Mouse (Mus musculus) embryonic facial prominence, embryonic 12.5 days (tissue): ENCODE data around the gene 1810010H24Rik. TPM values are rescaled to one million over a fixed set of nuclear protein-coding genes. Genes with fewer than 3 reads are reported as not detected.
A peak's percentile ranks its signal among the peaks of the same experiment; 100 is the strongest.

ENCODE experiments used
- ATAC-seq: fragments of 200-750 bp; cut with Nextera tagmentation; 2 replicates; pipeline ENCODE4 v1.8.0; 2017; ENCODE audit not compliant: insufficient number of reproducible peaks, insufficient read depth, low FRiP score, low TSS enrichment
- H3K27ac ChIP-seq: fragments of 300-500 bp; sonication (generic); 2 replicates; pipeline ENCODE4 v1.5.1; 2016; ENCODE audit warnings: mild to moderate bottlenecking
- H3K27me3 ChIP-seq: fragments of 300-500 bp; sonication (generic); 2 replicates; pipeline ENCODE4 v1.6.1; 2016; ENCODE audit warnings: mild to moderate bottlenecking, moderate library complexity
- H3K36me3 ChIP-seq: fragments of 300-500 bp; sonication (generic); 2 replicates; pipeline ENCODE4 v1.6.1; 2016; ENCODE audit warnings: mild to moderate bottlenecking
- H3K4me1 ChIP-seq: fragments of 300-500 bp; sonication (generic); 2 replicates; pipeline ENCODE4 v1.6.1; 2016
- H3K4me2 ChIP-seq: fragments of 300-500 bp; sonication (generic); replicated peaks from 2 replicates; pipeline ENCODE4 v1.6.1; 2016; ENCODE audit warnings: mild to moderate bottlenecking, moderate library complexity
- H3K4me3 ChIP-seq: fragments of 300-500 bp; sonication (generic); 2 replicates; pipeline ENCODE4 v1.5.1; 2016; ENCODE audit warnings: mild to moderate bottlenecking
- H3K9ac ChIP-seq: fragments of 300-500 bp; sonication (generic); 2 replicates; pipeline ENCODE4 v1.6.1; 2016; ENCODE audit warnings: mild to moderate bottlenecking, moderate library complexity
- H3K9me3 ChIP-seq: fragments of 300-500 bp; sonication (generic); 2 replicates; pipeline ENCODE4 v1.6.1; 2016; ENCODE audit warnings: mild to moderate bottlenecking, moderate library complexity
- WGBS: fragments of 180-500 bp; shearing (Covaris S2); methylation state at CpG from one replicate; pipeline ENCODE4 v1.1.7; 2016; 5-methylcytosine and 5-hydroxymethylcytosine counted together
- polyA plus RNA-seq: library from polyadenylated mRNA; unstranded; fragments of >200 nt; fragmentation: Nextera tagmentation; extraction: Ambion mirVana; gene quantifications from 2 replicates; pipeline ENCODE4 v1.2.1, GENCODE M21; 2016

Gene 1810010H24Rik
- polyA plus RNA-seq, 1 experiment from 2014 or later, result 2.3 TPM

DNA sequence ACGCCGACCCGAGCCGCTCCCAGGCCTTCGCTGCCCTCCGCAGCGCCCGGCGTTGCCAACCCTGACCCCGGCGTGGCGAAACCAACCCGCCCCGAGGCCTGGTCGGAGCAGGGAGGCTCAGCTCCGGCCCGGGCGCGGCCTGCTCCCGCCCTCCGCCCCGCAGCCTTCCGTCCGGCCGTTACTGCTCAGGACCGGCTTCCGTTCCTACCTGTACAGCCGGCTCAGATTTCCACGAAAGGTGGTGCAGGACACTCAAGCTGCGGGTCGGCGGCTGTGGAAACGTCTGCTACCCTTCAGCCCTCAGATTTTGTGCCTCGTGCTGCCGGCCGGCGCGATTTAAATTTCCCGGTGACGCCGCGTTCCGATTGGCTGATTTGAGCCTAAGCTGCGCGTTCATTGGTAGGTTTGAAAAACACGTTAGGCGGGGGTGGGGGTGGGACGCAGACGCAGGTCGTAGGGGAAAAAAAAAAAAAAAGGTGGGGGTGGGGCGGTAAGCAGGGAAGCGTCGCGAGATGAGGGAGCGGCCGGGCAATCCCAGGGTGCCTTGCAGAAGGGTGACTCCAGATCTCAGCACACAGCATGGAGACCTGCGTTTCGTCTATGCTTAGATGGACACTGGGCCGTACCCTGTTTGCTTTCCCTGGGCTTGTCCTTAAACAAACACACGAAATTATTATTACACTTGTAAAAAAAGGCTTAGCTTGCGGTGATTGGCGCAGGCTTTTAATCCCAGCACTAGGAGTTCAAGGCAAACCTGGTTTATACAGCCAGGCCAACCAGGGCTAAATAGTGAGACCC lies 26.1 kb upstream of the 1810010H24Rik start, which contains the start of gene Kpna2:
Gene Kpna2, minus strand, starts transcription at position 391 of the 798 bp plus-strand sequence.
- no peaks in the 10 kb centered on the region for H3K27me3 ChIP-seq
- peak within 1 kb of the TSS; percentile 100 for H3K4me3 ChIP-seq
- H3K9me3 ChIP-seq, result no peaks in the 10 kb centered on the region
- H3K9ac ChIP-seq, result peak within 1 kb of the TSS; percentile 97
- under 1% methylated on average over 62 of the region's 62 CpGs for WGBS
- peak within 1 kb of the TSS; percentile 63 for H3K4me2 ChIP-seq
- H3K27ac ChIP-seq, result peak within 1 kb of the TSS; percentile 94
- peak; percentile 85 for ATAC-seq
- peaks cover 24% of the 10 kb centered on the region for H3K36me3 ChIP-seq
- H3K4me1 ChIP-seq, result 0 out of 2 replicates have a peak, but pooled peaks cover 5% of the 10 kb centered on the region

DNA sequence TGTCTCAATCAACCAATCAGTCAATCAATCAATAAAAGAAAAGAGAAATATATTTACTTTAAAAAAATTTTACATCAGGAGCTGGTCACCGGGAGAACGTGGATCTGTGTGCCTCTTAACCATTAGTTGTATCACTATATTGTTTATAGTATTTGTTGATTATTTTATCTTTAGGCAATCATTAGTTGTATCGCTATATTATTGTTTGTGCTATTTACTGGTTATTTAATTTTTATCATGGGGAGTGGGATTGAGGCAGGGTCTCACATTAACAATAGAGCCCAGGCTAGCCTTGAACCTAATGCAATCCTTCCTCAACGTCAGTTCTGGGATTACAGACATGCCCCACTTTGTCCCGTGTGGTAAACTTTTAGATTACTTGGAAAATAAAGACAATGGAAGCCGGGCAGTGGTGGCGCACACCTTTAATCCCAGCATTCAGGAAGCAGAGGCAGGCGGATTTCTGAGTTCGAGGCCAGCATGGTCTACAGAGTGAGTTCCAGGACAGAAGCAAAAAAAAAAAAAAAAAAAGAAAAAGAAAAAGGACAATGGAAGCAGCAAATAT lies 25.4 kb upstream of the 1810010H24Rik start:
- Histone ChIP-seq H3K27me3 (no peaks in the 10 kb centered on the region), H3K27ac (peak overlapping the region; percentile 85), H3K4me1 (no peaks in the 10 kb centered on the region)

DNA sequence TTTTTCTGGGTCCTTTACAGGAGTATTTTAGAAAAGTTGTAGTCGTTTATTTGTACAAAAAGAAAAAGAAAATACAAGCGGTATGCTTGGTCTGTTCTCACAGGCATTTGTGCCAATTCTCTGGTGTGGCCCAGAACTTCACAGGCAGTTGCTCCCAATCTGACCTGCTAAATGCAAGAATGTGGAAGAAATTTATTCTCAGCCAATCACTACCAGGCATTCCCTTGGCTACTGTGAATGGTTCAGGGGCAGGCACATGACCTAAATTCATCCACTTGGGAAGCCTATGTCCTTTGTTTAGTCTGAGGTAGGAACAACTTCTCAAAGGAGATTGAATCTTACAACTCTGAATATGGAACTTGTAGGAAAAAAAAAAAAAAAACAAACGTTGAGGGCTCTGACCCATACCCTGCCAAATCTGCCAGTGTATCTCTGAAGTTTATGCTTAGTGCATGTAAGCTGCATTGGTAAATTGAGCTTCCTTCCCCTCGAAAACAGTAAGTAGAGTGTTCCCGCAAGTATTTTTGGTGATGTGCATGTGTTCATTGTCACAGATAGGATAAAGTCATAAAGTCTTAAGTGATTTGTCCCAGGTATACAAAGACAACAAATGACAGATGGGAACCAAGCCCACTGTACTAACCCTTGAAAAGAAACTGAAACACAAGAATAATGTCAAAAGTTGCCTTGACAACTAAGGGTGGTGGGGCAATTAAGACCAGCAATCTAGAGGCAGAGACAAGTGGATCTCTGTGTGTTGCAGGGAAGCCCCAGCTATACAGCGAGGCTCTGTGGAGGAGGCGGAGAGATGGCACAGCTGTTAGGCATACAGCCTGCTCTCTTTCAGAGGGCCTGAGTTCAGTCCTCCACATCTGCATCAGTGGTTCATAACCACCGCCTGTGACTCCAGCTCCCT lies 23.5 kb upstream of the 1810010H24Rik start:
- no peak for ATAC-seq
- no peak overlapping the region for H3K4me3 ChIP-seq
- H3K4me1 ChIP-seq, result no peaks in the 10 kb centered on the region
- 44% methylated on average over 8 of the region's 8 CpGs for WGBS
- H3K36me3 ChIP-seq, result no peaks in the 10 kb centered on the region
- H3K27me3 ChIP-seq, result no peaks in the 10 kb centered on the region
- H3K9me3 ChIP-seq, result no peaks in the 10 kb centered on the region
- H3K4me2 ChIP-seq, result no peak overlapping the region
- no peak overlapping the region for H3K9ac ChIP-seq
- peak overlapping the region; percentile 41; the same call in 1 of the 2 replicates for H3K27ac ChIP-seq

More for the DNA sequence above, 25.4 kb upstream of the 1810010H24Rik start:
- no peak for ATAC-seq
- H3K9ac ChIP-seq, result peak overlapping the region; percentile 49; the same call in 1 of the 2 replicates
- H3K36me3 ChIP-seq, result peaks cover 17% of the 10 kb centered on the region
- no peaks in the 10 kb centered on the region for H3K9me3 ChIP-seq
- H3K4me2 ChIP-seq, result peak overlapping the region; percentile 47
- WGBS, result 78% methylated on average over 9 of the region's 9 CpGs
- peak overlapping the region; percentile 33 for H3K4me3 ChIP-seq

DNA sequence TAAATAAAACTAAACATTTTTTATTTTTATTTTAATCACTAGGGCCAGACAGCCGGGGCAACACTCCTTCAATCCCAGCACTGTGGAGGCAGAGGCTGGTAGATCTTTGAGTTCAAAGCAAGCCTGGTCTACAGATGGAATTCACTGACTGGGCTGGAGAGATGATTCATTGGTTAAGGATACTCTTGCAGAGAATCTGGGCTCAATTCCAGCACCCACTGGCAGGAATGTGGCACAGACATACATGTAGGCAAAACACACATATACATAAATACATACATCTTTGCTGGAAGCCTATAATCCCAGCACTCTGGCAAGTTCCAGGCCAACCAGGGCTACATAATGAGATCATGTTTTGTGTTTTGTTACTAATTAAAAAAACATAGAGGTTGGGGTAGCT lies 19.9 kb upstream of the 1810010H24Rik start:
- H3K27me3 ChIP-seq, result no peaks in the 10 kb centered on the region
- H3K36me3 ChIP-seq, result no peaks in the 10 kb centered on the region
- no peaks in the 10 kb centered on the region for H3K4me1 ChIP-seq
- no peak for ATAC-seq
- 89% methylated on average over 1 of the region's 1 CpGs for WGBS
- H3K9me3 ChIP-seq, result no peaks in the 10 kb centered on the region
- H3K27ac ChIP-seq, result no peak overlapping the region
- H3K9ac ChIP-seq, result no peak overlapping the region
- H3K4me2 ChIP-seq, result no peak overlapping the region
- no peak overlapping the region for H3K4me3 ChIP-seq

DNA sequence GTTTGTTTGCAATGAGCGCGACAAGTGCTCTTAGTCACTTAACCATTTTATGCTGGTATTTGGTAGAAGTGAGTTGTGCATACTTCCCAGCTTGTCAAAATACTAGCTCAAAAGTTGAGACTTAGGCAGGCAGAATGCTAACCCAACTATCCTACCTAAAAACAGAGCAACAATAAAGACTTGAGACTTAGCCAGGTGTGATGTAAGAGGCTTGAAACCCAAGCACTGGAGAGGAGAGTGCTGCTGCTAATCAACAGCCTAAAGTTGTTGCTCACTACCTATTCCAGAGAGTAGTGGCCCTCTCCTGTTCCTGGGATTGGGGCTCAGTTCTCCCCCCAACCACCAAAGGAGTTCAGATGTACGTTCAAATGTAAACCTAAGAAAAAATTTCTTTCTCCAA lies 15.0 kb upstream of the 1810010H24Rik start:
- ATAC-seq, result no peak
- no peaks in the 10 kb centered on the region for H3K27me3 ChIP-seq
- no peak overlapping the region for H3K4me2 ChIP-seq
- H3K9ac ChIP-seq, result no peak overlapping the region
- H3K4me3 ChIP-seq, result no peak overlapping the region
- no peak overlapping the region for H3K27ac ChIP-seq
- peaks cover 5% of the 10 kb centered on the region; the same call in 1 of the 2 replicates for H3K4me1 ChIP-seq
- H3K9me3 ChIP-seq, result no peaks in the 10 kb centered on the region
- WGBS, result 92% methylated on average over 3 of the region's 3 CpGs
- H3K36me3 ChIP-seq, result no peaks in the 10 kb centered on the region

DNA sequence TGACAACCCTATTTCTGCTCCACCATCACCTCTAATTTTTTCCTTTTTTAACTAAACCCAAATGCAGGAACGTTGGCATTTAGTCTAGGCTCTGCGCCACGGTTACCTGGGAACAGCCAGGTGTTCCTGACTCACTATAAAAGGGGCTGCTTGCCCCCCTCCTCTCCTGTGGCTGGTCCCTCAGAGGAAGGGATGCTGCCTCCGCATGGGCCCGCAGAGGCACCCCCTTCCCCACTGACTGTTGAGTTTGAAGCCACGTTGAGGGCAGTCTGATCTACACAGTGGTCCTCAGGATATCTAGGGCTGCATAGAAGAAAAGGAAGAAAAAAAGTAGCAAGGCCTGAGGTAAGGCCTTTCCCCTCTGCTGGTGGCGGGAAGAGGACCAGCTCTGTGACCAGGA lies 14.3 kb upstream of the 1810010H24Rik start:
- no peaks in the 10 kb centered on the region for H3K36me3 ChIP-seq
- no peak for ATAC-seq
- H3K9ac ChIP-seq, result no peak overlapping the region
- no peaks in the 10 kb centered on the region for H3K27me3 ChIP-seq
- WGBS, result 72% methylated on average over 7 of the region's 7 CpGs
- H3K9me3 ChIP-seq, result no peaks in the 10 kb centered on the region
- H3K4me1 ChIP-seq, result peaks cover 5% of the 10 kb centered on the region; the same call in 1 of the 2 replicates
- no peak overlapping the region for H3K4me3 ChIP-seq
- peak overlapping the region; percentile 52 for H3K4me2 ChIP-seq
- H3K27ac ChIP-seq, result no peak overlapping the region

DNA sequence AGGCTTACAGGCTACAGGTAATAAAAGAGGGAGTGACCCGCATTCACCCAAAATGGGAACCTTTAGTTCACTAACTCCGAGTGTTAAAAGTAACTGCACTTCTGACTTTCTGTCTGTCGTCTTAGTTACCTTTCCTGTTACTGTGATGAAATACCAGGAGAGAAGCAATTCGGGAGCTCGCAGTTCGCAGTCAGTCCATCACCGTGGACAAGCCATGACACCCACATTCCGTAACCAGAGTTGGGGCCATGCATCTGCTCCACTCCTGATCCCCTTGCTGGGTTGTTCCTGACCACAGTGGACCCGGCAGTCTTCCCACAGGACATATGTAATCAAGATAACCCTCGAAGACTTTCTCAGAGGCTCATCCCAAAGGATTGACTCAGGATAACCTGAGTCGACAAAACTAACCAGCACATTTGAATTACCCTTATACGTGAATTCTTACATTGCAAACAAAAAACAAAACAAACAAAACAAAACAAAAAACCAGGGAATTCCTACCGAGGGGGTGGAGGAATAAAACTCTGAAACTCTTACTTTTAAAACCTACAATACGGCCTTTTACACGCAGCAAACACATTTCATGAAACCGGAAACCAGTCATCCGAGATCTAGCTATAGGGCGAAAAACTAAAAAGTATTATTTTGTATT lies 13.7 kb upstream of the 1810010H24Rik start:
- Histone ChIP-seq H3K27ac (peak overlapping the region; percentile 95), H3K4me3 (peak overlapping the region; percentile 58), H3K36me3 (no peaks in the 10 kb centered on the region), H3K4me2 (peak overlapping the region; percentile 52), H3K9ac (peak overlapping the region; percentile 72), H3K4me1 (peaks cover 5% of the 10 kb centered on the region; the same call in 1 of the 2 replicates), H3K9me3 (no peaks in the 10 kb centered on the region), H3K27me3 (no peaks in the 10 kb centered on the region)
- no peak for ATAC-seq
- 34% methylated on average over 18 of the region's 18 CpGs for WGBS

DNA sequence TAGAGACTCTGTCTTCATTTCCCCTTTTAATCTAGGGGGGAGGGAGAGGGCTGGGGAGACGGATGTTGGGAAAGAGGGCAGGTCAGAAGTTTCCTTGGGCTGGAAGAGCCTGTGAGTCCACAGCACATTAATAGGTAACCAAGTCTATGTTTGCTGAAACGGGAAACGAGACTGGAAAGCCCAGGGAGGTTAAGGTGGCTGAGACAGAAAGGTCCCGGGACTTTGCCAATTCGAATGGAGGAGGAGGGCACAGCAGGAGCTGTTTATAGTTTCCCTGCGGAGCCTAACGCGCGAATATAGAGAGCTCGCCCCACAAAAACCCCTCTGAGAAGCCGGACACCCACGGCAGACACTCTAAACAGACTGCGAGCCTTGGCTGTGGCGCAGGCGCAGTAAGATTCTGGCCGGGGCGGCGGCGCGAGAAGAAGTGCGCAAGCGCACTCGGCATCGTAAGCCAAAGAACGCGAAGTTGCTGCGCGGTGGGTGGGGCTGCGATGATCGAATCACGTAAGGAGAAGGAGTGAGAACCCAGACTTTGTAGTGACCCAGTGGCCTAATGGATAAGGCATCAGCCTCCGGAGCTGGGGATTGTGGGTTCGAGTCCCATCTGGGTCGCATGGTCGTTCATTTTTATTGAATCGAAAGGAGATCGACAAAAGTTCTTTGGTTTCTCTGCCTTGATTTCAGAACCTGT lies 13.0 kb upstream of the 1810010H24Rik start:
- peak; percentile 83 for ATAC-seq
- Histone ChIP-seq H3K27ac (peak overlapping the region; percentile 95), H3K9ac (peak overlapping the region; percentile 72), H3K4me3 (peak overlapping the region; percentile 58), H3K27me3 (no peaks in the 10 kb centered on the region), H3K4me2 (peak overlapping the region; percentile 52), H3K9me3 (no peaks in the 10 kb centered on the region), H3K4me1 (peaks cover 5% of the 10 kb centered on the region; the same call in 1 of the 2 replicates), H3K36me3 (no peaks in the 10 kb centered on the region)
- WGBS, result under 1% methylated on average over 37 of the region's 37 CpGs

DNA sequence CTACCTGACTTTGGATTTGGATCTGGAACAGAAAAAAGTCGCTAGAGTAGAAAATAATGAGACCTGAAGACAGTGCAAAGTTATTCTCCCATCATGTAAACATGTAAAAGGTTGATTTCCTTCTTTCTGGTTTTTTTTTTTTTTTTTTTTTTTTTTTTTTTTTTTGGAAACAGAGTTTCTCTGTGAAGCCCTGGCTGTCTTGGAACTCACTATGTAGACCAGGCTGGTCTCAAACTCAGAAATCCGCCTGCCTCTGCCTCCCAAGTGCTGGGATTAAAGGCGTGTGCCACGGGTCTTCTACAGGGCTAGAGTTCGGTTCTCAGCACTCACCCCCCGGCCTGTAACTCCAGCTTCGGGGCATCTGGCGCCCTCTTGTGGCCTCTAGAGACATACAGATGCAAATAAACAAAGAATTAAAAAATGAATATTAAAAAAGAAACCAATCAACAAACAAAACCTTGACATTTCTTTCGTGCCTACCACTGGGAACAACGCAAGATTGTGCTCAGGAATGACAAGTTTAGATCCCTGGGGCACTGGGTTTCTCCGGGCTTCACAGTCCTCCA lies 11.4 kb upstream of the 1810010H24Rik start:
- H3K9me3 ChIP-seq, result no peaks in the 10 kb centered on the region
- no peaks in the 10 kb centered on the region for H3K27me3 ChIP-seq
- H3K4me3 ChIP-seq, result no peak overlapping the region
- no peak overlapping the region for H3K9ac ChIP-seq
- H3K27ac ChIP-seq, result no peak overlapping the region
- no peak overlapping the region for H3K4me2 ChIP-seq
- peaks cover 5% of the 10 kb centered on the region; the same call in 1 of the 2 replicates for H3K4me1 ChIP-seq
- H3K36me3 ChIP-seq, result no peaks in the 10 kb centered on the region
- ATAC-seq, result no peak
- 74% methylated on average over 11 of the region's 11 CpGs for WGBS

DNA sequence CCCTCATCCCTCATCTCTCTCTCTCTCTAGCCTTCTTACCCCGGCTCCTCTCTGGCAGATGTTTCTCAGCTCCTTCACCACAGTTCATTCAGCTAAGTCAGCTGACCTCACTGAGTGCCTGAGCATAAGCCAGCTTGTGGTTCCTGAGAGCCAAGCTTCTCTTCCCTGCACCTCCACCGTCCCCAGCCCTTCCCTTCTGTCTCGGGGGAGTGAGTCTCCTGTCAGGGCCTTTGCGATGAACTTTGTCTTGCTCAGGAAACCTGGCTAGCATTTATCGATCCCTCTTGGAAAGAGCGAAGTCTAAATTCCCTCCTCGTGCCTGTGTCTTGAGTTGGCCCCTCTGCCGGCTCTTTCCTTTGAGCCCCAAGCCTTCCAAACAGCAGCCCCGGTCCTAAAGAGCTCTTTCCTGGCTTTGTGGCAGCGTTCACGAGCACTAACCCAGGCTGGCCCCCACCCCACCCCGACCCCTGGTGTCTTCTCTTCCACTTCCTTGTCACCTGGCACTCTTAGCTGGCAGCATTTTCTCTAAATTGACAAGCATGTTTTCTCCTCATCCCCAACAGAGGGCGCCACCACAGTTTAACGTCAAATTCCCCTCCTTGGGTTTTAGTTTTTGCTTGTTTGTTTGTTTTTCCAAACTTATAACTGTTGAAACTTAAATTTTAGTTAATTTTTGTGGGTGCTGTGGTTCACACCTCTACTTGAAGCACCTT lies 10.7 kb upstream of the 1810010H24Rik start:
- H3K36me3 ChIP-seq, result no peaks in the 10 kb centered on the region
- peaks cover 5% of the 10 kb centered on the region; the same call in 1 of the 2 replicates for H3K4me1 ChIP-seq
- ATAC-seq, result no peak
- H3K27me3 ChIP-seq, result no peaks in the 10 kb centered on the region
- 49% methylated on average over 14 of the region's 14 CpGs for WGBS
- no peak overlapping the region for H3K4me3 ChIP-seq
- H3K27ac ChIP-seq, result no peak overlapping the region
- no peaks in the 10 kb centered on the region for H3K9me3 ChIP-seq
- no peak overlapping the region for H3K4me2 ChIP-seq
- no peak overlapping the region for H3K9ac ChIP-seq
